Mouse (Mus musculus) heart, postnatal 0 days (tissue): ENCODE results near the gene Srpk2. TPM values are rescaled to one million over a fixed set of nuclear protein-coding genes. Genes with fewer than 3 reads are reported as not detected.
"Not testable (repeated sequence)": the region's sequence is repeated elsewhere in the genome, so short reads cannot be mapped to it uniquely, and the experiment has no call there.

ENCODE experiments used
- ATAC-seq: fragments of 200-750 bp; cut with Nextera tagmentation; 2 replicates; pipeline ENCODE4 v1.8.0; 2017; ENCODE audit warnings: low read depth, moderate number of reproducible peaks, moderate library complexity; ENCODE audit not compliant: insufficient read depth
- DNase-seq: peaks from one replicate; pipeline ENCODE4 v3.0.0-alpha.2; 2016; ENCODE audit warnings: low spot score
- H3K27ac ChIP-seq: fragments of 300-500 bp; sonication (generic); 2 replicates; pipeline ENCODE4 v1.5.1; 2014; ENCODE audit warnings: low read depth, mild to moderate bottlenecking
- H3K27me3 ChIP-seq: fragments of 300-500 bp; sonication (generic); 2 replicates; pipeline ENCODE4 v1.6.1; 2014; ENCODE audit warnings: low read length, mixed read lengths; ENCODE audit not compliant: control insufficient read depth, insufficient read depth
- H3K36me3 ChIP-seq: fragments of 300-500 bp; sonication (generic); replicated peaks from 2 replicates; pipeline ENCODE4 v1.6.1; 2014; ENCODE audit warnings: low read length, mixed read lengths; ENCODE audit not compliant: control insufficient read depth, insufficient read depth
- H3K4me1 ChIP-seq: fragments of 300-500 bp; sonication (generic); 2 replicates; pipeline ENCODE4 v1.6.1; 2014; ENCODE audit warnings: antibody characterized with exemption; ENCODE audit not compliant: control insufficient read depth, insufficient read depth
- H3K4me2 ChIP-seq: fragments of 300-500 bp; sonication (generic); 2 replicates; pipeline ENCODE4 v1.6.1; 2014; ENCODE audit warnings: low read depth, mild to moderate bottlenecking, low read length, moderate library complexity
- H3K4me3 ChIP-seq: fragments of 300-500 bp; sonication (generic); 2 replicates; pipeline ENCODE4 v1.5.1; 2014; ENCODE audit warnings: low read depth, low read length
- H3K9ac ChIP-seq: fragments of 300-500 bp; sonication (generic); replicated peaks from 2 replicates; pipeline ENCODE4 v1.6.1; 2014; ENCODE audit warnings: low read depth, low read length, mixed read lengths
- H3K9me3 ChIP-seq: fragments of 300-500 bp; sonication (generic); replicated peaks from 2 replicates; pipeline ENCODE4 v1.6.1; 2016; ENCODE audit warnings: low read length; ENCODE audit not compliant: control insufficient read depth
- CTCF ChIP-seq: IDR thresholded peaks from 2 replicates; pipeline ENCODE4 v1.5.1; 2016; ENCODE audit warnings: antibody characterized with exemption, control low read depth, low read depth
- WGBS: fragments of 180-500 bp; shearing (Covaris S2); extraction: QIAGEN DNeasy Blood & Tissue Kit; methylation state at CpG from one replicate; pipeline ENCODE4 v1.1.7; 2014; 5-methylcytosine and 5-hydroxymethylcytosine counted together
- polyA plus RNA-seq: library from polyadenylated mRNA; unstranded; fragments of >200 nt; fragmentation: Nextera tagmentation; extraction: Ambion mirVana; gene quantifications from 2 replicates; pipeline ENCODE4 v1.2.1, GENCODE M21; 2015
- total RNA-seq: library from RNA; depleted of rRNA; stranded (reverse); fragments of >200 nt; gene quantifications from 2 replicates; pipeline ENCODE4 v1.2.3, GENCODE M21; 2014; ENCODE audit warnings: low replicate concordance; rRNA removed

Srpk2 gene
- total and polyA plus RNA-seq, 2 experiments from 2014 or later = 14.7 to 52.9 TPM

GRCm38 (mm10) chr5:23453561-23453960, 230.9 kb downstream of the Srpk2 start:
- not testable (repeated sequence) for H3K4me3 ChIP-seq, H3K27ac ChIP-seq, DNase-seq, ATAC-seq, H3K9me3 ChIP-seq, H3K4me1 ChIP-seq, H3K9ac ChIP-seq, H3K27me3 ChIP-seq, H3K4me2 ChIP-seq
- peaks cover 35% of the 10 kb centered on the region for H3K36me3 ChIP-seq
- whole genome bisulfite sequencing = 86% methylated on average over 2 of the region's 2 CpGs
- 0 out of 2 replicates have a peak, but pooled peaks have one; percentile 1 for TF ChIP-seq CTCF

Other genes with a start within 250 kb of the Srpk2 start
- 8.6 and 11.6 TPM in 2 replicates for gene Pus7, start 99.1 kb upstream of the Srpk2 start, total RNA-seq
- 11.8 and 14.0 TPM in 2 replicates for gene Pus7, start 99.1 kb upstream of the Srpk2 start, polyA plus RNA-seq
- gene Rint1, start 103.1 kb upstream of the Srpk2 start, total RNA-seq = 36.7 and 37.5 TPM in 2 replicates
- gene Rint1, start 103.1 kb upstream of the Srpk2 start, polyA plus RNA-seq = 18.8 and 19.4 TPM in 2 replicates
- gene Tomm7, start 159.5 kb upstream of the Srpk2 start, total RNA-seq = 21.6 and 26.0 TPM in 2 replicates
- 137 and 141 TPM in 2 replicates for gene Tomm7, start 159.5 kb upstream of the Srpk2 start, polyA plus RNA-seq